Mouse (Mus musculus) adrenal gland, adult 2 months (tissue): ENCODE data around the gene Mrpl49. TPM values are rescaled to one million over a fixed set of nuclear protein-coding genes. Genes with fewer than 3 reads are reported as not detected.

Experiments used
- DNase-seq: peaks from one replicate; pipeline ENCODE4 v3.0.0; 2021
- long read RNA-seq: library from polyadenylated mRNA; stranded (forward); transcript quantifications from one replicate; pipeline ENCODE4 v2.0.0, GENCODE M21; 2021
- polyA plus RNA-seq: library from polyadenylated mRNA; depleted of rRNA; stranded (reverse); fragments of >200 nt; gene quantifications from 2 replicates; pipeline ENCODE4 v1.2.3, GENCODE M21; 2012; rRNA removed
- total RNA-seq, 2 experiments: library from RNA; stranded (reverse); gene quantifications; 2 replicates each; pipeline ENCODE4 v1.2.3; 2021

Gene Mrpl49
- total RNA-seq (10 to 100 TPM; 64.8 to 67.5 TPM), polyA plus RNA-seq (15.8 and 17.0 TPM in 2 replicates)
- long read RNA-seq, transcript Mrpl49-201 (4 exons, 1,764 nt): major isoform, 49 of 55 reads
- long read RNA-seq, partial matches to known transcripts: 1 of 55 reads
- long read RNA-seq, other reads (novel, unspliced or antisense): 5 of 55 reads

- peak; percentile 99 for DNase-seq
Observed at GRCm38 (mm10) chr19:6057313-6058096, at the start of gene Mrpl49, which contains the start of gene Fau. Mrpl49 (minus strand) TSS chr19:6057785. Fau (plus strand) TSS chr19:6057844.

- DNase-seq: no peak
Observed at GRCm38 (mm10) chr19:6105586-6105985, 48.0 kb upstream of the Mrpl49 start, which contains the start of gene Naaladl1. Naaladl1 (plus strand) TSS chr19:6105782.

GRCm38 (mm10) chr19:6104476-6104875 is 46.9 kb upstream of the Mrpl49 start:
- no peak for DNase-seq

- DNase-seq: no peak
Observed at GRCm38 (mm10) chr19:6102169-6102853, 44.7 kb upstream of the Mrpl49 start.

- DNase-seq: no peak
Observed at GRCm38 (mm10) chr19:6101186-6101585, 43.6 kb upstream of the Mrpl49 start.

- peak; percentile 27 for DNase-seq
Observed at GRCm38 (mm10) chr19:6097847-6098246, 40.3 kb upstream of the Mrpl49 start.

- DNase-seq: no peak
Observed at GRCm38 (mm10) chr19:6094119-6094518, 36.5 kb upstream of the Mrpl49 start, which contains the start of gene AC131692.1. AC131692.1 (plus strand) TSS chr19:6094419.

GRCm38 (mm10) chr19:6088841-6089240 is 31.3 kb upstream of the Mrpl49 start:
- no peak for DNase-seq

GRCm38 (mm10) chr19:6085417-6085879 is 27.9 kb upstream of the Mrpl49 start:
- DNase-seq: peak; percentile 63

- peak; percentile 96 for DNase-seq
Observed at GRCm38 (mm10) chr19:6084478-6085248, 27.1 kb upstream of the Mrpl49 start, which contains the start of the genes Zfpl1 and Cdca5. Zfpl1 (minus strand) TSS chr19:6084956. Cdca5 (plus strand) TSS chr19:6084983.

GRCm38 (mm10) chr19:6082156-6082555 is 24.6 kb upstream of the Mrpl49 start, which contains the start of gene Gm28374:
Gm28374 (minus strand) TSS chr19:6082256.
- no peak for DNase-seq

GRCm38 (mm10) chr19:6079983-6080480 is 22.4 kb upstream of the Mrpl49 start, which contains the start of gene Tmem262:
Tmem262 (plus strand) TSS chr19:6080033.
- DNase-seq: no peak

- peak; percentile 91 for DNase-seq
Observed at GRCm38 (mm10) chr19:6076564-6077393, 19.2 kb upstream of the Mrpl49 start, which contains the start of gene Vps51. Vps51 (minus strand) TSS chr19:6077231.

- no peak for DNase-seq
Observed at GRCm38 (mm10) chr19:6073889-6074288, 16.3 kb upstream of the Mrpl49 start.

- no peak for DNase-seq
Observed at GRCm38 (mm10) chr19:6071261-6071660, 13.7 kb upstream of the Mrpl49 start.

- no peak for DNase-seq
Observed at GRCm38 (mm10) chr19:6070571-6071250, 13.1 kb upstream of the Mrpl49 start.

GRCm38 (mm10) chr19:6069851-6070250 is 12.3 kb upstream of the Mrpl49 start:
- no peak for DNase-seq

GRCm38 (mm10) chr19:6068951-6069350 is 11.4 kb upstream of the Mrpl49 start:
- DNase-seq: no peak

- peak; percentile 96 for DNase-seq
Observed at GRCm38 (mm10) chr19:6067724-6068415, 10.3 kb upstream of the Mrpl49 start, which contains the start of gene Tm7sf2. Tm7sf2 (minus strand) TSS chr19:6068373.
